Mouse (Mus musculus): ENCODE measurements around the gene Ncf1.

The Ncf1 gene

DNA sequence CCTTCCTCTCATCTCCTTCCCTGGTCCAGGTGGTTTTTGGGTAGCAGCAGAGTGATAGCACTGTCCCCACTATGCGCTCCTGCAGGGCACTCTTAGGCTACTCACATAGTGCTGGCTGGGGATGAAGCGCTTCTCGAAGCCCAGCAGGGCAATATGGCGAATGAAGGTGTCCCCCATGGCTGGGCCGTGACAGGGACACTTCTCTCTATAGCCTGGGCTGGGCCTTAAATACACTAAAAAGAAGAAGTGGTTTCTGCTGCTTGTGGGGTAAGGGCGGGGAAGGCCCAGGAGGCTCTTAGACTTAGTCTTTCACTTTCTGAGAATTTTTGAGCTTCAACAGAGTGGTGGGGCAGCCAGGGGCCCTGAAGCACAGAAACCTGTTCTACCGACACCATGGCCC is at the start of gene Ncf1:
Gene Ncf1 (minus strand): TSS at position 235 of the 400 bp plus-strand sequence.
- no peak for DNase-seq (ENCODE audit: low read depth, low spot score)

DNA sequence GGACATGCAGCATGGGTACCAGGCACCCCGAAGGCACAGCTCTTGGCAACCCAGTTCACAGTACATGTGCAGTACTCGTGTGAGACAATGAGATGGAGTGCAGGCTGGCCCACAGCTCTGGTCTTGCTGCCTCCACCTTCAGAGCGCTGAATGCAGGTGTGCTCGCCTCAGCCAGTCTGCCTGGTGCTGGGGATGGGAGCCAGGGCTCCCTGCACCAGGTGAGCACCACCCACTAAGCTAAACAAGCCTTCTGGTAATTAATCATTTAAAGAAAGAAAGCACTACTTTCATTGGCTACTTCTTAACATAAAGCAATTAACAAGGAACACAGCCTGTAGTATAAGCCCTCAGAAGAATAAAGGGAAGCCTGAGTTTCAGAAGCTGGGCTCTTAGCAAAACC is 47.7 kb upstream of the Ncf1 start:
- no peak for DNase-seq (ENCODE audit: low read depth, low spot score)

DNA sequence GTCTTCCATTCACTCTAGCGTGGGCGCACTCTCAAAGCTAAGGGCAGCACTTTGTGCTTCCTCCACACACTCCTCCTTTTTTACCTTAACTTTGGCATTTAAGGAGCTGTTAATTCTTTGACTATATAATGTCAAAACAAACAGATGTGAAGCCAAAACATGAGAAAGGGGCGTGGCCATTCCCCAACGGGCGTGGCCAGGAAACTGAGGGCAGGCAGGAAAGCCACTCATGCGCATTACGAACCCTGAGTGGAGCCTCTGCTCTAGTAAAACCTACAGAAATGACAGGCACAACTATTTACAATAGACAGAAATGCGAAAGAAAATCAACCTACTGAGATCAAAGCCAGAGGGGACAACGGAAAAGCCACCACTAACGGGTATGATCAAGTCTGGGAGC is 46.1 kb upstream of the Ncf1 start:
- no peak for DNase-seq (ENCODE audit: low read depth, low spot score)

DNA sequence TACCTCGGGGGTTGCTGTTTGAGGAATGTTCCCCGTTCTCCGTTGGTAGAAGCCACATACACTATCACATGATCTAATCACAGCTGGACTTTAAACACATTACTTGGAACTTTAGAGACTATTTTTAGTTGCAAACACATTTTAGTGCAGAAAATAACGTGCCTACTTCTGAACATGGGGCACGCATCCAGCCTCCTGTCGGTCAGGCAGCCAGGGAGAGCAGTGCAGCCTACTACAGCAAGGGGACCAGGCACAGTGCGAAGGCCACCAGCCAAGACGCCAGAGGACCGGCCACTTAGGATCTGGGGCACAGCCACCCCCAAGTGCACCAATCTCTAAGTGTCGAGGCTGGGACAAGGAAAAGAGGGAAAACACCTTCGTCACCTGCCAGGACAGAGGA is 45.6 kb upstream of the Ncf1 start:
- no peak for DNase-seq (ENCODE audit: low read depth, low spot score)

DNA sequence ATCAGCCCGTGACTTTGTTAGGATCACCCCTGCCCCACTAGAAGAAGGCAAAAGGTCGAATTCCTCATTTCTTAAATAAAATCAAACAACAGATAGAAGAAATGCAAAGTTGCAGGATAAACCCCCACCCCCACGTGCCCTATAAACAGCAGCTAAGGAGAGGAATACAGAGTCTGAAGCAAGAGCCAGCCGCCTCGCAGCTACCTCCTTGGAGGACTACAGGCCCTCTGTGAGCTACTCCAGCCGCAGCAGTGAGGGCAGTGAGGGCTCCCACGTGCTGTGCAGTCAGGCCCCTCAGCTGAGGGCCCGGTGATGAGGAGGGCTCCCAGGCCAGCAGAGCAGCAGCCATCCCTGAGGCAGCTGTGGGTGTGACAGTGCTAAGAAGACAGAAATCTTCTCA is 44.3 kb upstream of the Ncf1 start:
- no peak for DNase-seq (ENCODE audit: low read depth, low spot score)

DNA sequence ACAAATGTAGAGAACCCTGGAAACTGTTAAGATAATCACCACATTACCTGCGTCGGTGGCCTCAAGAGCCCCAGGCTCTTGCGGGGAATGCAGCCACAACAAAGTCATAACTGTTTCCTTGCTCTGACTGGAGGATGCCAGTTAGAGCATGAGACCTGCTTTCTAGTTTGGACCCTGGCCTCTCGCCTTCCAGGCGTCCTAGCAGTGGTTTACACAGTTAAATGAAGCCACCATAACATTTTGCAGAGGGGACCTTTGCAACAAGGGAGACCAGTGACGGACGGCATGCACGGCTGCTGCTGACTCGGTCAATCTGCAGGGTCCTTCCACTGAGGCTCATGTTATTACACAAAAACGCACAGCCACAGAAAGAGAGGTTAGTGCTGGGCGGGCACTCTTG is 43.3 kb upstream of the Ncf1 start:
- no peak for DNase-seq (ENCODE audit: low read depth, low spot score)

DNA sequence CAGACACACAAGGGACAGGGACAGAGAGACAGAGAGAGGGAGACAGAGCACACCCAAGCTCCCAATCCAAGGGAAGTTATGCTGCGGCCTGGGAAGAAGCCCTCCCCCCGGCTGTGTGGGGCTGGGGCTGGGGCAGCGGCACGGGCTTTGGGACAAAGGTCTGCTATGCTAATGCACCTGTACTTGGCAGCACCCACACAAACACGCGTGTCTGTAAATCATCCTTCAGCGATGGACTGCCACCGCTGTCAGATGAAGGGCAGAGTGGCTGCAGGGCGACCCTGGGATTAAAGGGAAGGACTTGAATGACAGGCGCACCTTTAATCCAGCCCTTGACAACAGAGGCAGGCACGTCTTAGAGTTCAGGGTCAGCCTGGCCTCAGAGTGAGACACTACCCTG is 42.0 kb upstream of the Ncf1 start:
- no peak for DNase-seq (ENCODE audit: low read depth, low spot score)

DNA sequence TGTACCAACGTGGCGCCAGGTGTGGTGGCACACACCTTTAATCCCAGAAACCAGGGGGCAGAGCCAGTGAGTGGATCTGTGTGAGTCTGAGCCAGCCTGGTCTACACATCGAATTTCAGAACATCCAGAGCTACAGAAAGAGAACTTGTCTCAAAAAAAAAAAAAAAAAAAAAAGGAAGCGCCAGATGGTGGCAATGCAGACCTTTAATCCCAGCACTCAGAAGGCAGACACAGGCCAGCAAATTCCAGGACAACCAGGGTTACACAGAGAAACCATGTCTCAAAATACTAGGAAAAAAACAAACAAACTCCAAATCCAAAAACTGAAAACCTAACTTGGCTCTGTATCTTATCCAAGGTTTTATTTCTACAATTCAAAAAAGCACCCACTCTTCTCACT is 41.1 kb upstream of the Ncf1 start:
- no peak for DNase-seq (ENCODE audit: low read depth, low spot score)

DNA sequence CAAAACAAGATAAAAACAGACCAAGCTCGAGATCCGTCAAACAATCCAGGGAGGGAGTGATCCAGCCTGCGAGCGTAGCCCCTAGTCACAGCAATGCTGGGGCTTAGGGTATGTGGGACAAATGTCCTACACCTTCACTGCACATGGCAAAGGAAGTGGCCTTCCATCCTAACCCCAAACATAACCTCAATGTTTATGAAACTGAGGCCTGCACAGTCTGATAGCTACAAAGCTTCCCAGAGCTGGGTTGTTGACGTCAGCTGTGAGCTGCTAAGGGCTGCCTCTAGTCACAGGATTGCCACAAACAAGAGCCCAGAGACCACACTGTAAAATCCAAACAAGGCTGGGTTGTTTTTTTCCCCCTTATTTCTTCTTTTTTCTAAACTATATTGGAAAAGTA is 40.3 kb upstream of the Ncf1 start:
- DNase-seq (ENCODE audit: low read depth, low spot score) = no peak

DNA sequence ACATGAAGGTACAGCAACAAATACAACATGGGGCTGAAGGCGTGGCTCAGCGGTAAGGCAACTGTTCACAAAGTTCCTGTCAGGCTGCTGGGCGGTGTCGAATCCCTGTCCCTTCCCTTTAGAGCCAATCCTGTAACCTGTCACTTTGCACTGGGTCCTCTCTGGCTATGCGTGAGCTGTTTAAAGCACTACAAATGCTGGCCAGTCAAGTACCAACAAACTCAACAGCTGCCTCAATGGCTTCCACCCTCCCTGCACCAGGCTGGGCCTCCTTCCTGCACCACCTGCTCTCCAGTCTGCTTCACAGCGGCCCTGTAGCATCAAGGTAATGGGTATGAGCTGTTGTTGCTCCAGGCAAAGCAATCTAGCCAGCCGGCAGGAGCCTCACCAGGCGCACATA is 39.3 kb upstream of the Ncf1 start:
- no peak for DNase-seq (ENCODE audit: low read depth, low spot score)

DNA sequence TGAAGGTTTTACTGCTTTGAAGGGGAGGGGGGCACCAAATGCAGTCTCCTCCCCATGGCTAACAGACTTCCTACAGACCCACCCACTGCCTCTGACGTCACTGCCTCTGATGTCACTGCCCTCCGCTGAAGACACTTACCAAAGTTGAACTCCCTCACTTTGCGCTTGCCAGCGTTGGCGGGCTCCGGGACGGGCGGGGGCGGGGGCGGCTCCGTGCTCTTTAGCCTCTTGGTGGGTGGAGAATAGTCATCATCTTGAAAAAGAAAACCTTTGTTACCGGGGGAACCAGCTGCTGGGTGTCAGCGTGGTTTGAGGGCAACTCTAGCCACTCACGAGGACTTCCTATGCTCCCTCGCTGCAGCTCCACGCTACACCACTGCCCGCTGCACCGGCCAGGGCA is 37.0 kb upstream of the Ncf1 start:
- no peak for DNase-seq (ENCODE audit: low read depth, low spot score)

DNA sequence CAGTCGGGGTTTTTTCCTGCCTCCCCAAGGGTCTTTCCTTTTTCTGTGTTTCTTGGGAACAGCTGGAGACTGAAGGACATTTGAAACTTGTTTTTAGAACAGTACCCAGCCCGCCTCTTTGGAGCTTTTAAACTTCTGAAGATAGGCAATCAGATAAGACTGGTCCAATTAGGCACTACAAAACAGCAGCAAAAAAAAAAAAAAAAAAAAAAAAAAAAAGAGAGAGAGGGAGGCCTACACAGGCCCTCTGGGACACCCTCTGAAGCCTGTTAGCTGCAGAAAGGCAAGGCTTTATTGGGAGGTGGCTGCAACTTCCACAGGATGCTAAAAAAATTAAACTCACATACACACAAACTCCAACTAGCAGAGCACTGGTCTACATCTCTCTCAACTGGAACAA is 36.5 kb upstream of the Ncf1 start:
- no peak for DNase-seq (ENCODE audit: low read depth, low spot score)

DNA sequence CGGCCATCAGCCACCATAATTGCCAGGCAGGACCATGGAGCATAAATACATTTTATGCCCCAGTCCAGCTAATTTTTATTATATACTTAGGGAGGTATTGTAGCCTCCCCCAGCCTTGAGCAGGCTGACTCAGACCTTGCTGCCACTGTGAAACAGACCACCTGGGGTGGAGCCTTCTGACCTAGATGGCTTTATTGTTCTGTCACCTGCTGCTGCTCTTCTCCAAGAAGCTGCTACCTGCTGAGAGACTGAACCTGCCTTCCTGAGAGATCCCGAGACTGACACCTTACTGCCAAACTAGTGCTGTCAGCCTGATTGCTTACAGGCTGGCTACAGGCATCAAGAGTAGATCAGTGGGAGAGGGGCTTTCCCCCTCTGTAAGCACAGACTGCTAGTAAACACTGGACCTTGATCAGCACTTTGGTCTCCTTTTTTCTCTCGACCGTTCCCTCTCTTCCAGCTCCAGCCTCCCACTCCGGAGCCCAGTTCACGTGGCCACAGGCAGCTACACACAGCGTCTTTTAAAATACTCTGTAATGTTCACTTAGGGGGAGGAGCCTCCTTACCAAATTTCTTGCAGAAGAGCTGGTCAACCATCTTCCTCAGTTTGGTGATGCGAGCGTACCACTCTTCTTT is 30.7 kb upstream of the Ncf1 start:
- DNase-seq (ENCODE audit: low read depth, low spot score) = no peak

DNA sequence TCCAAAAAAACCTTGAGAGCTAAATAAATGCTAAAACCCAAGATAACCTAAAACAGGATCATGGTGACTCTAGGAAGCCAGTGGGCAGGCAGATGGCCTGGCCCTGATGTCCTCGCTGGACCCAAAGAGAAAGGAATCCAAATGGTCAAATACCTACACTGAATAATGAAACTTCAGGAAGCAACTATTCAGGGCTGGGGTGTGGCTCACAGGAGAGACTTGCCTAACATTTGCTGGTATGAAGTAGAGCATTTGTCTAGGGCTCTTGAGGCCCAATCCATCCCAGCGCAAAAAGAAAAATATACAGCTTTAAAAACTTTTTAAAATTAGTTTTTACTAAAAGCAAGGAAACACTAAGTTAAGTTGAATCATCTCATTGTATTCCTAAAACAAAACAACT is 29.5 kb upstream of the Ncf1 start:
- DNase-seq (ENCODE audit: low read depth, low spot score) = no peak

DNA sequence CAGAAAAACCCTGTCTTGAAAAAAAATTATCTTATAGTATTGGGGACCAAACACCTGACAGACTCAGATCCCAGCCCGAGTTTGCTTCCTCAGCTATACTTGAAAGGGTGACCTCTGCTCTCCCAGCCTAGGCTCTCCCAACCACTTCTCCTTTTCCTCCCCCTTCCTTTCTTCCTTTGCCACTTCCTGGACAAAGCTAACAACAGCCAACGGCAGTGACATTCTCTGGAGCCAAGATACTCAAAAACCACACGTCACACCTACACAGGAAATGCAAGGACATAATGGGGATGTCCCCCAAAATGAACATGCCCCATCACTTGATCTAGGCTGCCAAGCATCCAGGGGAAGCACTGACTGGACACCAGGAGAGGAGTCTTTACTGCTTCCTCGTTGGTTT is 29.0 kb upstream of the Ncf1 start:
- no peak for DNase-seq (ENCODE audit: low read depth, low spot score)

DNA sequence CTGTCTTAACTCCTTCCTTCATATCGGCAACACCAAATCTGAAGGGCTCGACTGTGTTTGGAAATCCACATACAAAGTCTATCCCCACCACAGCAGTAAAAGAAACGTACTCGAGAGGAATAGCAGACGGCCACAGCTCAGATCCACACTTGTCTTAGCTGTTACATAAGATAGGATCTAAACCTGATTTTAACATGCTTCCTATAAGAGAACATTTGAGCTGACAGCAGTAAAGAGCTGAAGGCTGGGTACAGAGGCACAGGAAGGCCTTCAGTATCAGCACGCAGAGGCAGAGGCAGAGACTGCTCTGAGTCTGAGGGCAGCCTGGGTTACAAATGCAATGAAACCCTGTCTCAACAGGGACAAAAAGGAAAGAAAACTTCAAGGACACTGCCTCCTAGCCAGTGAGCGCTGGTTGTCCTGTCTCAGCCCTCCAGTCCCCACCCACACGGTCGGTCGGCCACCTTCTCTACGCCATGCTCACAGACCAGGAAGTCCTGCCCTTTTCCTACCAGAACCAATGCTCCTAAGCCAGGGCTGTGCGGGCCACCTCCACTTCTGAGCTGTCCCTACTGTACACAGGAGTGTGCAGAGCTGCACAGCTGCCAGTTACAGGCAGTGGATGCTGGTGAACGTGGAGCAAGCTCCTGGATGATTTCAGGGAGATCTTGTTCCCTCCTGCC is 28.1 kb upstream of the Ncf1 start:
- no peak for DNase-seq (ENCODE audit: low read depth, low spot score)

DNA sequence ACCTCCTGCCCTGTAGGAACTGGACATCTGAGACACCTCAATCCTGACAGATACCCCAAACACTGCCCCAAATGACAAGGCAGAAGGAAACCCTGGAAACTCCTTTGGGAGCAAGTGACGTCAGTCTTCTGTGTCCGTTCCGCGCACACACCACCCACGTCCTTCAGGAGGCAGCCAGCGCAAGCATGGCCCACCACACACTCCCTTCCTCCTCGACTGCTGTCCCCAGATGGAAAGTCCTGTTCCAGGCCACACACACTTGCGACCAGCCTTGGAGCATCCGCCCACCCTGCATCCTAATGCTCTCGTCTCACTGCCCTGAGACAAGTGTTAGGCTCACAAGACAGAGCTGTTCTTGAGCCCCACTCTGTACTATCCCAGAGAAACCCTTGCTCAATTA is 25.9 kb upstream of the Ncf1 start:
- DNase-seq (ENCODE audit: low read depth, low spot score) = no peak

DNA sequence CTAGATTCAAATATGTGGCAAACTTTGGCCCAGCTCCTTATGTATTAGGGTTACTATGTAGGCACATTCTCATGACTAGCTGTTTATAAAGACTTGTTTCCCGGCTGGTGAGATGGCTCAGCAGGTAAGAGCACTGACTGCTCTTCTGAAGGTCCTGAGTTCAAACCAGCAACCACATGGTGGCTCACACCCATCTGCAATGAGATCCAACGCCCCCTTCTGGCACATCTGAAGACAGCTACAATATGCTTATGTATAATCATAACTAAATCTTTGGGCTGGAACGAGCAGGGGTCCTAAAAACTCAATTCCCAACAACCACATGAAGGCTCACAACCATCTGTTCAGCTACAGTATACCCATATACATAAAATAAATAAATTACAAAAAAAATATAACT is 24.4 kb upstream of the Ncf1 start:
- no peak for DNase-seq (ENCODE audit: low read depth, low spot score)

DNA sequence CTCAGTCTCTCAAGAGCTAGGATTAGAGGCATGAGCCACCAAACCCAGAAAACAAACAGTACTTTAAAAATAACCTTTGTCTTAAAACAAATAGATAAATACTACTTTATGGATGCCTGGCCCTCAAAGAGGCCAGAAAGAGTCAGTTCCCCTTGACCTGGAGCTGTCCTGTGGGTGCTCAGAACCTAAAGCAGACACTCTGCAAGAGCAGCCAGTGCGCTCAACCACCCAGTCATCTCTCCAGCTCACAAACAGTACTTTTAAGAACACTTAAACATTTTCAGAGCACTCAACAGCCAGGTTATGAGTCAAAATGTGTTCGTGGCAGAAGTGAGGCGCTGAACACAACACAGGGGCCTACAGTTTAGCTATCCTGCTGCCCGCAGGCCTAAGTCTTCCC is 21.7 kb upstream of the Ncf1 start:
- DNase-seq (ENCODE audit: low read depth, low spot score) = no peak

DNA sequence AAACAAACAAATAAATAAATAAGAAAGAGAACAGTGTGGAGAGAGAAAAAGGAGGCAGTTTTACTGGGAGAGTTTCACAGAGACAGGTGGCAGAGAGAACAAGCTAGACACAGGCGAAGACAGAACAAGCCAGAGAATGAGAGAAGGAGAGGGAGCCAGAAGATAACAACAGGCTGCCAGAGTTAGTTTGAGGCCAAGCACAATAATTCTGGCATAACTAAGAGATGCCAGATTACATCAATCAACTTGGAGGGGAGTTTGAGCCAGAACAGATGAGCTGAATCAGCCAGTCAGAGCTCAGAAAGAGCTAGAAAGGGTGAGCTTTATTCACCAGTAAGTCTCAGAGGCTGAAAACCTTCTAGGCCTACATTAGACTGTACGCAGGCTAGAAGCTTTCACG is 21.2 kb upstream of the Ncf1 start:
- DNase-seq (ENCODE audit: low read depth, low spot score) = no peak

DNA sequence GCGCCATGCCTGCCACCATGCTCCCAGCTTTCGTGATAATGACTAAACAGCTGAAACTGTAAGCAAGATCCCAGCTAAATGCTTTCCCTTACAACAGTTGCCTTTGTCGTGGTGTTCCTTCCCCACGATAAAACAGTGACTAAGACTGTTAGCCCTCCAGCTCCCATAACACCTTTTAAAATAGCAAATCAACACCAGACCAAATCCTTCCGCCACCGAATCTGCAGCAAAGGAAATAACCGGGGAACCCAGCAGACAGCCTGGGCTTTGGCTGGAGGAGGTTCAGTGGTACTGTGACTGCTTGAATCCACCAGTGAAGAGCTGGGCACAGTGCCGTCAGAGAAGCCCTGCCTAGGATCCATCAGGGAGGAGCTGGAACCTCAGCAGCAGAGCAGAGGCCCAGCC is 19.8 kb upstream of the Ncf1 start:
- DNase-seq (ENCODE audit: low read depth, low spot score) = no peak

DNA sequence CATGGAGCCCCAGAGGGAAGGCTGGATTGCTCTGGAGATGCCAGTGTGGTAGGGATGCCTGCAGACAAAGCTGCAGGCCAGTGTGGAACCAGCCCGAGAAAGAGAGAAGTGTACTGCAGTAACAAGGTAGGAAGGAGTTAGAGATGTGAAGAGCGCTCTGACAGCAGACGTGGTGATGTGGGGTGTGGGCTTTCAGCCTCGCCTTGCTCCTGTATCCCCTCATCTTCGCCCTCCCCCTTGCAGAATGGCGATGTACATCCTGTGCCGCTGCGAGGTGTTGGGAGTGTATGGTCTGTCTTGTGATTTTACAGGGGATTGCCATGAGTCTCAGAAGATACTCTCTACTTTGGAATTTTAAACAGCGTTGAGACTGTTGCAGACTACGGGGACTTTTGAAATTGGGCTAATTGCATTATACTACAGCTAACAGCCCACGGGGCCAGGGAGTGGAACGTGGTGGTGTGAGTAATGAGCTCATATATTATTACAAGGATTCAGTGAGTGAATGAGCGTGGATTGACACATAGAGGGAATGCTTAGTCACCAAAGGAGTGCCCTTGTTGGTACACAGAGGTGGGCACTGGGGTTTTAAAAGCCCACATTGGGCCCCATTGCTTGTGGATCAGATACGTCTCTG is 19.3 kb upstream of the Ncf1 start:
- no peak for DNase-seq (ENCODE audit: low read depth, low spot score)

DNA sequence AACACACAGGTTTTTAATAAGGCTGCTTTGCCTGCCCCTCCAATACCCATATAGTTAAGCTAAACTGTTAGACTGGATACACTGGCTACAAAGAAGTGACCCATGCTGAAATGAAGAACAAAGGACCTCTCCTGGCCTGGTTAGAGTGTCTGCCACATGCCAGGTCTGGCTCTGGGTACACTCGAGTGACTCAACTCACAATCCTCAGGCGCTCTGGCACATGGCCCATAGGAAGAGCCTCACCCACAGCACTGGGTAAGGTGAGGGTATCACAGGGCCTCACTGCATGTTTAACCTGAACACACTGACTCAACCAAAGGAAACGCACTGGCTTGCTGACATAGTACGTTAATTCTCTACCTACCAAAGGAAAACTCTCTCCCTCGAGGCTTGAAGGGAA is 16.7 kb upstream of the Ncf1 start:
- no peak for DNase-seq (ENCODE audit: low read depth, low spot score)
